Mouse (Mus musculus) thymus, postnatal 4 days (tissue): ENCODE results near the gene Dapk3.
"Not testable (repeated sequence)": the region's sequence is repeated elsewhere in the genome, so short reads cannot be mapped to it uniquely, and the experiment has no call there.

ENCODE experiments used
- DNase-seq: peaks from one replicate; pipeline ENCODE4 v3.0.0; 2021

Gene Dapk3

DNA sequence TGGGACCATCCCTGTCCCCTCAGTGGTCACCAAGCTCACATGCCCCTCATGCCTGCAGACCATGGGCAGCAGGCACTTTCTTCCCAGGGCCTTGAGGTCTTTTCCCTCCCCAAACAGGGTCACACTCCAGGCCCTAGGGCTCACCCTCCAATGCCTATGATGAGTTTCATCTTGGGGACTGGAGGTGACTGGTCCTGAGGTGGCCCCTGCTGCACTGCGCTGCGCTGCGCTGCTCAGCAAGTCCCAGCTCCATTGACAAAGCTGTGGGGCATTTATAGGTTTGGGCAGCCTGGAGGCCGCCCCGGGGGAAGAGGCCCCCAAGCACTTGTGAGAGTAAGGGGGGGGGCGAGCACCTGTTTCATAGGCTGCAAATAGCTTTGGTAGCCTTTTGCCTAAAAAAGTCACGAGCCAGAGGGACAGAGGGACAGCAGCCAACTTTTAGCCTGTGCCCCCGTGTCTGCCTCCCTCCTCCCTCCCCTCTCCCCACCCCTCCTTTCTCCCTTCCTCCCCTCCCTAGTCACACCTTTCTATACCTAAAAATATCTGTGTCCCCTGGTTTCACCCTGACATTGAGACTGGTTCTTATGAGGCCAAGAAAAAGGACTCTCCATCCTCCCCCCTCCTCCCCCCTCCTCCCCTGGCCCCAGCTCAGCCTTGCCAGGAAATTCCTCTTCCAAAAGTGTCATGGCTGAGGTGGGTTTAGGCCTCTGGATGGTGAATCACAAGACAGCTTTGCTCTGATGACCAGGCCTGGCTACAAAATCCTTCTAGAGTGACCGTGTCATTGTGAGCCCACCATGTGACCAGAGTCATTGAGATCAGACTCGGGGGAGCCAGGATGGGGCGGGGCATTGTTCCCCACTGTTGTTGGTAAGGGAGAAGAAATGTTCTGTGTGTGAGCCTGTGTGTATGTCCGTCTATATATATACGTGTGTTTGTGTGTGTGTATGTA lies 19.3 kb downstream of the Dapk3 start, which contains the start of gene Nmrk2:
Gene Nmrk2, minus strand, starts transcription at position 245 of the 952 bp plus-strand sequence.
- no peak for DNase-seq

DNA sequence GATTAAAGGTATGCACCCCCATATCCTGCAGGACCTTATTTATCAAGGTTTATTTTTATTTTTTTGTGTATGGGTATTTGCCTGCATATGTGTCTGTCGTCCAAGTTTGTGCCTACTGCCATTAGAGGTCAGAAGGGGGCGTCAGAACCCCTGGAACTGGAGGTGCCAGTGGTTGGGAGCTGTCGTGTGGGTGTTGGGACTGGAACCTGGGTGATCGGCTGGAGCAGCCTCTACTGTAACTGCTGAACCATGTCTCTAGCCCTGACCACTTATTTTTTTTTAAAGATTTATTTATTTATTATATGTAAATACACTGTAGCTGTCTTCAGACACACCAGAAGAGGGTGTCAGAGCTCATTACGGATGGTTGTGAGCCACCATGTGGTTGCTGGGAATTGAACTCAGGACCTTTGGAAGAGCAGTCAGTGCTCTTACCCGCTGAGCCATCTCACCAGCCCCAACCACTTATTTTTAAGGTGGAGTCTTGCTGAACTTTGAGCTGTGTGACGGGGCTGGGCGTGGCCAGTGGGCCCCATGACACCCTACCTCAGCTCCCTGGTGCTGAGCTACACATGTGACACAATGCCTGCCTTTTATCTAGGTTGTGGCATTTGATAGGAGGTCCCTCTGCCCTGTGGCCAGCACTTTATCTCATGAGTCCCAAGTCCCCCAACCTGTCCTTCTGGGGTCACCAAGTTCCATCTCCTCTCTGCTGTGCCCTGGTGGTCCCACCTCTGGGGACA lies 20.3 kb downstream of the Dapk3 start:
- no peak for DNase-seq

DNA sequence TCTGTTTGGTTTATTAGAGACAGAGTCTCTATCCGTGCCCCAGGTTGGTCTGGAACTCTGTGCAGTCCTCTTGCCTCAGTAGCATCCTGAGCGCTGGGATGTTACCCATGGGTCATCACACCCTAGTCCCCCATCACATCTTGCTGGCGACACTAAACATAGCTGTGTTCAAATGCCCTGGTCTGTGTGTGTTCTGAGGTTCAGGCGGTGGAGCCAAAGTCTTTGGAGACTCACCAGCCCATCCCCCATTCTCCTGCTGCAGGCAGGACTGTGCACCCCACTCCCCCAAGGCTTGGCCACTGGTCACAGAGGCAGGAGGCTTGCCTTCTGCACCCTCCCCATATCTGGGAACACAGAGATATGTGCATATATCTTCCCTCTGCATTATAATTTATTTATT lies 21.3 kb downstream of the Dapk3 start:
- DNase-seq = no peak

DNA sequence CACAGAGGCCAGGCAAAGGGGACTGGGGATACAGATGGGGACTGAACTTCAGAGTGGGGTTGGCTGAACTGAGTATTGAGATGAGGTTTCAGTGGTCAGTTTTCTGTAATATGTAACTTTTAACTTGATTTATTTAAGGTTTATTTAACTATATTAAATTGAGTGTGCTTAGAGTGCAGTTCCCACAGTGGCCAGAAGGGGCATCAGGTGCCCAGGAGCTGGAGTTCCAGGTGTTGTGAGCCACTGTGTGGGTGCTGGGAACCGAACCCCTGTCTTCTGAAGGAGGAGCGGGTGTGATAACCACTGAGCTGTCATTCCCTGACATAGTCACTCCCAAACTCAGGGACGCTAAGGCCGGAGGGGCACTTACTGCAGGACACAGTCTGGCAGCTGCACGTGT lies 27.3 kb downstream of the Dapk3 start:
- DNase-seq = peak; percentile 47

DNA sequence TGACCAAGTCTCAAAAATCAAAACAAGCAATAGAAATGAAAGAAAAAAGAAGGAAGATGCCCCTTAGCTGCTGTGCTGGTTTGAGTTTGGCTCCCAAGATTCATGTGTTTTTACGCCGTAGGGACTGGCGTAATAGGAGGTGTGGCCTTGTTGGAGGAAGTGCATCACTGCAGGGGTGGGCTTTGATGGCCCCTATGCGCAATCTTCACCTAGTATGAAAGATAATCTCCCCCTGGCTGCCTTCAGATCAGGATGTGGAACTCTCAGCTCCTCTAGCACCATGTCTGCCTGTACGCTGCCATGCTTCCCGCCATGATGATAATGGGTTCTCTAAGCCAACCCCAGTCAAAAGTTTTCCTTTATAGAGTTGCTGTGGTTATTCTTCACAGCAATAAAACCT lies 33.5 kb downstream of the Dapk3 start:
- no peak for DNase-seq

DNA sequence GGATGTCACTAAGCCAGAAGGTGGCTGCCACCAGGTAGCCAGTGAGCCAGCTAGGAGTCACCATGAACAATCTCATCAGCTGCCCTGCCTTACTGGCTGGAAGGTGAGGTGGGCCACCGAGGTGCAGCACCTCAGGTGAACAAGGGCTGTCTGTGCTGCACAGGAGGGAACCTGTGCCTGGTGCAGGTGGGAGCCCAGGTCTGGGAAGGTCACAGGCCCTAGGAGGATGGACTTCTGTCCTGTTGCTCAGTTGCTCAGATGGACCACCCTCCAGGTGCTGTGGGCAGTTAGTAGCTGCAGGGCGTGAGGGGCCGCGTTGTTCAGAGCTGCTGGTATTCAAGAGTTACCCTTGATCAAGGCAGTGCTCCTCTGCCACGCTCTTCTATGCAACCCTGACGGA lies 34.0 kb downstream of the Dapk3 start:
- no peak for DNase-seq

DNA sequence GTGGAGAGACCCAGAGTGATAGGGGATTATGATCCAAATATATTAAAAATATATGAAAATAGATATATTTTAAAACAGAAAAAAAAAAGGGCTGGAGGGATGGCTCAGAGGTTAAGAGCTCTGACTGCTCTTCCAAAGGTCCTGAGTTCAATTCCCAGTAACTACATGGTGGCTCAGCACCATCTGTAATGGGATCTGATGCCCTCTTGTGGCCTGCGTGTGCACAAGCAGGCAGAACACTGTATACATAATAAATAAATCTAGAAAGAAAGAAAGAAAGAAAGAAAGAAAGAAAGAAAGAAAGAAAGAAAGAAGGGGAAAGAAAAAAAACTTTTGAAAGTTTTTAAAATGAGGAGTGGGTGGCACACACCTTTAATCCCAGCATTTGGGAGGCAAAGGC lies 34.5 kb downstream of the Dapk3 start:
- peak; percentile 71 for DNase-seq

DNA sequence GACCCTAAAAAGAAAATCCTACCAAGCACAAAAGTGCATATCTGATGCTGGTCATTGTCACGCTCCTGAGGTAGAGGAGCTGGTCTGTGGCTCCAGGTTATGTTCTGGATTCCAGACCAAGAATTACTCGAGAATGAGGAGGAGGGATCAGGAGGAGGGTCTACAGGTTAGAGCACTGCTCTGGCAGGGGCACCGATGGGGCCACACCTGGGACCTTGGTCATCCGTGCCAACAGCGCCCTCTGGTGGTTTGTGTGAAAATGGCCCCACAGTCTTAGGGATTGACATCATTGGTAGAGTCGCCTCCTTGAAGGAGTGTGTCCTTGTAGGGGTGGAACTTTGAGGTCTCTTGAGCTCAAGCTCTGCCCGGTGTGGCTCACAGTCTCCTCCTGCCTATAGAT lies 35.2 kb downstream of the Dapk3 start:
- peak; percentile 89 for DNase-seq

DNA sequence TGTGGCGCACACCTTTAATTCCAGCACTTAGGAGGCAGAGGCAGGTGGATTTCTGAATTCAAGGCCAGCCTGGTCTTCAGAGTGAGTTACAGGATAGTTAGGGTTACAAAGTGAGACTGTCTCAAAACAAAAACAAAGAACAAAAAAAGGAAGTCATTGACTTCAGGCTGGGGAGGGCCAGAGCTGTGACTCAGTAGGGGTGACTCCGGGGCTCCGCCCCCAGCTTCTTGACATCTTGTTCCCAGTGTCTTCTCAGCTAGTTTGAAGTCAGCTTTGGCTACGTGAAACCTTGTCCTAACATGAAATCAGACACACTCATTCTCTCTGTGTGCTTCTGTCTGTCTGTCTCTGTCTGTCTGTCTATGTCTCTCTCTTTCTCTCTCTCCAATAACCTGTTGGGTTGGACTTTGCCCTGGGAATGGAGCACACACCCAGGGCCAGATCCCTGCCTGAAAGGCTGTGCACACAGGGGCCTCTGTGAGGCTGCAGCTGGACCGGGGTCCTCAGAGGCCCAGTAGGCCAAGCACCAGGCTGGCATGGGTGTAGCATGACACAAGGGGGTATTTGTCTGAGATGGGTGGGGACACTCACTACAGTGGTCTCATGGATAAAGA lies 38.7 kb downstream of the Dapk3 start:
- DNase-seq = no peak

DNA sequence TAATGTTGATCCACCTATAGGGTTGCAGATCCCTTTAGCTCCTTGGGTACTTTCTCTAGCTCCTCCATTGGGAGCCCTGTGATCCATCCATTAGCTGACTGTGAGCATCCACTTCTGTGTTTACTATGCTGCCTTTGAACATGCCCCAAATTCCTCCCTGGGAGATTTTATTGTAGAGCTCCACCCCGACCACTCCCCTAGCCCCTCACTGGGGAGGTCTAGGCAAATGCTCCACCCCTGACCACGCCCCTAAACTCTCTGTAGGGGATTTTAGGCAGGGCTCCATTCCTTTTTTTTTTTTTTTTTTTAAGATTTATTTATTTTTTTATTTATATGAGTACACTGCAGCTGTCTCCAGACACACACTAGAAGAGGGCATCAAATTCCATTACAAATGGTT lies 40.9 kb downstream of the Dapk3 start:
- DNase-seq = not testable (repeated sequence)

DNA sequence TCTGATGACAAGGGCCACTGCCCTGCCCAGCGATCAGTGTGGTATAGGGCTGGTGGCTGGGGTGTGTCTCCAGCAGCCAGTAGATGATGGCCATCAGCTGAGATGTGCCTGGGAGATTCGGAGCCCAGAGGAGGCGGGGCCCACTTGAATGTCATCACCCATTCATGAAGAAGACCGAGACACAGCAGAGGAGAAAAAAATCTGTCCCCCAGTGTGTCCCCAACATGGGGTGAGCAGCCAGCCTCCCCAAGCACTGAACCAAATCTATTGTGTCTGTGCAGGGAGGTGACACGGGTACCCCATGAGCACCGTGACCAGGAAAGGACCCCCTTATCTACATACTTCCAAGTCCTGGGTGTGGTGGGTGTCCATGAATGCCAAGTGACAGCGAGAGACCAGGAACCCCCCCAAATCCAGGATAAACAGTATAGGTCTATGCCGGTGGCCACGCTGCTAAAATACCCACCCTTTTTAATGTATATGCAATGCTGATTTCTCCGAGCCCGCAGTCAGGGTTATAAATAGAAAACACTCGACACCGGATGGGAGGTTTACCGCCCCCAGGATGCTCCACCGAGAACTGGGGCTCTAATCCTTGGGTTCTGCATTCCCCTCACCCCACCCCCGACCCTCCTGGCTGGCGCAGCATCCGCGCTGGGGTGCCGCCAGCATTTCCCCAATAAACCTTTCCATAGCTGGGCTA lies 47.1 kb downstream of the Dapk3 start:
- DNase-seq = peak; percentile 44

DNA sequence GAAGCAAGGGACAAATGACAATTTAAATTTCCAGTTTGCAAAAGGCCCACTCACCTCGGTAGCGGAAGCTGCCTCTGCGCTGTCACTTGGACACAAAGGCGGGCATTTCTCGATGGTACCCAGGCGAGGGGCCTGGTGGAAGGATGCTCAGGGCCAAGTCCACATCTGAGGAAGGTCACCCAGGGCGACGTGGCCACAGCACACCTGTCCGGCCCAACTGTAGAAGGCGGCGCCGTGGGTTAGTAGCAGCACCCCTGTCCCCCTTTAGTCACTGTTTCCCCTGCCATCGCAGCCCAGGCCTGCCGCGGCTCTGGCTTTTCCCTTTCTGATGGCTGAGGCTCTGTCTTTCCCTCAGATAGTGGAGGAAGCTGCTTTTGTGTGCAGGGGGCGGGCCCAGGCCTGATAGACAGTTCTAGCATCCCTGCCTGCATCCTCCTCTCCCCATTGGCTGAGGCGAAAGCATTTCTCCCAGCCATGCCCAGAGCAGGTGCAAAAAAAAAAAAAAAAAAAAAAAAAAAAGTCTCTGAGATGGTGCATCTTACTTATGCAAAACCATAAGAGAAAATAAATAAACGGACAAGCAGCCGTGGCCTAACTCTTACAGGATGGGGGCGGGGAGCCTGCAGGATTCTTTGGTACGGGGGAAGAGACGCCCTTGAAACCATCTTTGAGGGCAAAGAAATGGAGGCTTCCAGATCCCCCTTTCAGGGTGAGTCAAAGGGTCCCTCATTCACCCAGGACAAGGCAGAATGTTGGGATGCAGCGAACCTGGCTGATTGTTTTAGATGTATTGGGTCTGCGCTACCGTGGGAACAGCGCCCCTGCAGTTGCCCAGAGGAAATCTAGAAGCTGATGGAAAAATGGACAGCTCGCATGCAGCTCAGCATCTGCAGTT lies 47.9 kb downstream of the Dapk3 start, which contains the start of gene Atcay:
Gene Atcay, minus strand, starts transcription at position 396 of the 895 bp plus-strand sequence.
- DNase-seq = peak; percentile 66

DNA sequence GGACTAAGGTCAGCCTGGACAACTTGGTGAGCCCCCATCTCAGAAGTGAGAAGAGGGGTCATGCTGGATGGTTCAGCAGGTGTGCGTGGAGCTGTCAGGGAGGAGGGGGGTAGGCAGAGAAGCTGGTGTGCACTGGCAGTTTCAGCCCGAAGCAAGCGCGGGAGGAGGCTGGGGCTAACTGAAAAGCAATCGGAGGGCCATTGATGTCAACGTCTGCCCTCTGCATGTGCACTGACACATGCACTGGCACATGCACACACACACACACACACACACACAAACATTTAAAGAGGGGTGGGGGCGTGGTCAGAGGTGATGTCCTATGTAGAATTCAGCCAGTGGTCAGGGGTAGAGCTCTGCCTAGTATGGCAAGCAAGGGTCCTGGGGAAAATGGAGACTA lies 48.6 kb downstream of the Dapk3 start:
- DNase-seq = peak; percentile 22

DNA sequence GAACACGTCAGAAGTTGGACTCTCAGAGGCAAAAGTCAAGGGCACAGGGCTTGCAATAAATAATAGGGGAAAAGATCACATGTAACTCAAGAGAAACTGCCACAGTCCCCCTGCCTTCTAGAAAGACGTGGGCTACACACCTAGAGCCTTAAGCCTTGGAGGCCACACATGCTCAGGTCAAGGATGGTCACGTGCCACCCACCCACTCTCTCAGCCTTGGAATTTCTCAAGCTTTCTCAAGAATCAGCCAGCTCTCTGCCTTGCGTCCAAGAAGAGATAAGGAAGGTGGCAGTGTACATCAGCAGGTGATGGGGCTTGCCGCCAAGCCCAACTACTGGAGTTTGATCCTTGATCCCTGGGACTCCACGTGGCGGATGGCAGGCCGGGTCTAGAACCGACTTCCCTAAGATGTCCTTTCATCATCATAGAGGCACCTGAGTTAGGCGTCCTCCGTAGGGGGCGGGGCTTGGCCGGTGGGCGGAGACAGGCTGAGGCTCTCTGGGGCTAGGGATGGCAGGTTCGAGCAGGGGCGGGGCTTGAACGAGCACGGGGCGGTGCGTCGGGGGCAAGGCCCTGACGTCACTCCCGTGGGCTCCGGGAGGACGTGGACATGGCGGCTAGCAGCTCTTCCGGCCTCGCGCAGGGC lies 49.9 kb downstream of the Dapk3 start, which contains the start of gene Zfr2:
Gene Zfr2, plus strand, starts transcription at position 576 of the 646 bp plus-strand sequence.
- DNase-seq = peak; percentile 98

DNA sequence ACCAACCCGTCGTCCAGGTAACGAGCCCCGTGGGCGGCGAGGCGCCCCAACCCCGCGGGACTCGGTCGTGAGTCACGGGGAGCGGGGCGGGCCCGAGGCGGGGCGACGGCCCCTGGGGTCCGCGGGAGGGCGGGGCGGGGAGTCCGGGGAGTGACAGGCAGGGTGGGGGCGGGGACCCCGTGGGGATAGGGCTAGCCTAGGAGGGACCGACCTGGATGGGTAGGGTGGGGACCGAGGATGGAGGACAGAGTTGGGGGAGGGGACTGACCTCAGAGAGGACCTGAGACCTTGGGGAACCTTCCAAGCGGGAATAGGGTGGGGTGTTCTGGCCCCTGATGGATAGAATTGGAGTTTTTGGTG lies 50.4 kb downstream of the Dapk3 start:
- DNase-seq = no peak

DNA sequence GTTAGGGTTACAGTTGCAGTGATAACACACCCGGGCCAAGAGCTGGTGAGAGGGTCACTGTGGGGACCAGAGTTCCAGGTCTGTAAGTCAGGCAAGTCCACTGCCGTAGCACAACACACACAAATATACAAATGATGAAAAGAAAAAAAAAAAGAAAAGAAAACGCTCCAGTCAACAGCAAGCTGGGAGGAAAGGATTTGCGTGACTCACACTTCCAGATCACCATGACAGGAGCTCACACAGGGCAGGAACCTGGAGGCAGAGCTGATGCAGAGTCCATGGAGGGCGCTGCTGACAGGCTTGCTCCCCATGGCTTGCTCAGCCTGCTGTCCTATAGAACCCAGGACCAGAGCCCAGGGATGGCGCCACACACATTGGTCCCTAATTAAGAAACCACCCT lies 51.4 kb downstream of the Dapk3 start:
- DNase-seq = peak; percentile 12

DNA sequence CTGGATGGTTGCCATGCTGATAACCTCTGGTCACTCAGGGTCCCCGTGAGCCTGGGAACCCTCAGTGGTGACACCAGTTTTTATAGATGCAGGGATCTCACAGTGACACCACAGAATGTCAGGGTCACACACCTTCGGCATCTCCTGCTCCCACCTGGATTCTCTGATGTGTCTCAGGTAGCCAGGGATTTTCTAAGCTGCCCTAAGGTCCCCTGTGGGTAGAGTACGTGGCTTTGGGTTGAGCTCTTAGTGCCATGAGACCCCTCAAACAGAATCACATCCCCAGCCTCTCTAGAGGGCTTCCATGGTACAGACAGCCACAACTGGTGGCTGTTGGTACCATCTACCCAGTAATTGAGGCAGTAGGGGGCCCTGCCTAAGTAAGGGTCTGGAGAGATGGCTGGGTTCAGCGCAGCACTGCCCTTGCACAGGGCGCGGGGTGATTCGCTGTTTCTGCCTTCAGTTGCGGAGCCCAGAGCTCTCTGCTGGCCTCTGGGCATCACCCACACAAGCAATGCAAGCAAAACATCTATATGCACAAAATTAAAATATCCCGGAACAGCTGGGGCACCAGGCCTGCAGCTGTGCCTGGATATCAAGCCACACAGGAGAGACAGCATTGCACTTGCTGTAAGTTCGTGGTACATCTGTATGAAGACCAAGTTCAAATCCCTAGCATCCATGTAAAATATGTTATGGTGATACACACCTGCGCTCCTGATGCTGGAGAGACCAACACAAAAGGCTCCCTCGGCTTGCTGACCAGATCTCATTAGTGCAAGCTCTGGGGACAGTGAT lies 53.9 kb downstream of the Dapk3 start:
- peak; percentile 6 for DNase-seq

DNA sequence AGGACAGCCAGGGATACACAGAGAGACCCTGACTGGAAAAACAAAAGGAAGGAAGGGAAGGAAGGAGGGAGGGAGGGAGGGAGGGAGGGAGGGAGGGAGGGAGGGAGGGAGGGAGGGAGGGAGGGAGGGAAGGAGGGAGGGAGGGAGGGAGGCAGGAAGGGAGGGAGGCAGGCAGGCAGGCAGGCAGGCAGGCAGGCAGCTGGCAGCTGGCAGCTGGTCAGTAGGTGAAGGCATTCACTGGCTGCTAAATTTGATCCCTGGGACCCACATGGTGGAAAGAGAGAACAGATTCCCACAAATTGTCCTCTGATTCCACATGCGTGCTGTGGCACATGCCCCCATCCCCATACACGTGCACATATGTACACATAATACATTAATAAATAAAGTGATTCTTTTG lies 55.8 kb downstream of the Dapk3 start:
- no peak for DNase-seq

DNA sequence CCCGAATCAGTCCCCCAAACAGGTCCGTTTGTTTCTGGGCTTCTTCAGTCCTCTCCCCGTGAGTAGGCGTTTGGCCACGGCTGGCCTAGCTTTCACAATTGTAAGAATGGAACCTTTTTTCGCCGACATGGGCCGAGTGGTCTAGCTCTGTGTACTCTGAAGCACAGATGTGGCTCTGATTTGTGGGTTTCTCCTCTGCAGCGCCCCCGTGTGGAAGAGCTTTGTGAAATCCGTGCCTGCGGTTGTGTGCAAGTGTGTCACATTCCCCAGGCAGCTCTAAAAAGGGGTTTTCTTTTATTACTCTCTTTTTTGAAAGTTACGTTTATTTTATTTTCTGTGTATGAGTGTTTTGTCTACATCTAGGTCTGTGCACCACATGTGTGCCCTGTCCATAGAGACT lies 58.1 kb downstream of the Dapk3 start:
- DNase-seq = peak; percentile 92

DNA sequence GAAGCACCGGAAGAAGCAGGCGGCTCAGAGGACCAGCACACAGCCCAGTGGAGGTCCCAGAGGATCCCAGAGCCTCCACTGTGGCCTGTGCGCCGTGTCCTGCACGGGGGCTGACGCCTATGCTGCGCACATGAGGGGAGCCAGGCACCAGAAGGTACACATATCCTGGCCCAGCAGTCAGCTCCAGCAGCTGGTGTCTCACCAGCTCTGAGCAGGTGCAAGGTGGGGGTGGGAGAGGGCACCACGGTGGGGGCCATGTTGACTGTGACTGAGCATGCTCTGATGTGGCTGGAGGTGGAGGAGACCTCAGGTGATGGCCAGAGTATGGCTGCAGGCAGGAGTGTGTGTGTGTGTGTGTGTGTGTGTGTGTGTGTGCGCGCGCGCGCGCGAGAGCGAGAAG lies 59.2 kb downstream of the Dapk3 start:
- DNase-seq = peak; percentile 64
